Mouse (Mus musculus) T-helper 1 cell (primary cell): ENCODE measurements around the gene Sucla2.

Source experiments
- in situ Hi-C: fragments of 300-600 bp; cut with MboI, MseI; formaldehyde crosslinking; loops from one replicate; pipeline ENCODE4 v1.15.1; 2025; ENCODE audit warnings: high pct_unique_total_duplicates

Gene Sucla2

GRCm38 (mm10) chr14:73524766-73525448 lies at the start of gene Sucla2:
TSS of gene Sucla2 (plus strand) at chr14:73525319.
- in situ Hi-C loops = no loop called here

DNA sequence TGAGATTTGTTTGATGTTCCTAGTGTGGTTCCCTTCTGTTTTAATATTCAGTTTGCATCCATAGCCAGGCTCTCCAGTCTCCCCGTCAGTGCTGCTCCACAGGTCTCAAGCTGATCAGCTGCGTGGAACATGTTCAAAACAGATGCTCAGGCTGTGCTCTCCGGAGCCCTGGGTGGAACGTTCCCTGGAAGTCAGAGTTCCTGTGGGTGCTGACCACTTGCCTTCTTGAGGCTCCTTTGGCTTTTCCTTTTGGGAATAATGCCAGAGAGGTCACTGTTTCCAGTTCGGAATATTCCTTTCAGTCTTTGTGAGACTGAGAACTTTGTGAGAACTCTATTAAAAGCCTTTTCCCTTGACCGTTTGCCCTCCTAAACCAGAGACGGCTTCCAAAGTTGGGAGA lies 49.6 kb upstream of the Sucla2 start:
- in situ Hi-C loops = no loop called here

DNA sequence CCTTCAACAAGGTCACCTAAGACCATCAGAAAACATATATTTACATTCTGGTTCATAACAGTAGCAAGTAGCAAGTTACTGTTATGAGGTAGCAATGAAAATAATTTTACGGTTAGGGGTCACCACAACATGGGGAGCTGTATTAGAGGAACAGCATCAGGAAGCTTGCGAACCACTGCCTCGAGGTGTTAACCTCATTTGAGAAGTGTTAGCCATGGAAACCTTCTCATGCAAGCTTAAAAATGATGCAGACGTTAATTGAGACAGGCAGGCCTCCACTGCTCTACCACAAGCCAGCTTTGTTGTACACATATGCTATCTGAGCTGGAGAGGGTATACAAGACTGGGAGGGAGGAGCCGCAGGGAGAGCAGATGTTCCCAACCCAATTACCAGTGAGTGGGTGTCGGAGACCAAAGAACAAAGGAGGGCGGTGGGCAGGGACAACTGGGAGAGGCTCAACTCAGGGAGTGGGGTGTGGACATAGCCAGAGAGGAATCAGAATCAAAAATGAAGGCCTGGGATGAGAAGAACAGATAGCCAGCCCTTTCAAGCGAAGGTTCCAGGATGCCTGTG lies 48.7 kb upstream of the Sucla2 start:
- in situ Hi-C loops = no loop called here

GRCm38 (mm10) chr14:73477077-73477476 lies 48.0 kb upstream of the Sucla2 start:
- in situ Hi-C loops = no loop called here

DNA sequence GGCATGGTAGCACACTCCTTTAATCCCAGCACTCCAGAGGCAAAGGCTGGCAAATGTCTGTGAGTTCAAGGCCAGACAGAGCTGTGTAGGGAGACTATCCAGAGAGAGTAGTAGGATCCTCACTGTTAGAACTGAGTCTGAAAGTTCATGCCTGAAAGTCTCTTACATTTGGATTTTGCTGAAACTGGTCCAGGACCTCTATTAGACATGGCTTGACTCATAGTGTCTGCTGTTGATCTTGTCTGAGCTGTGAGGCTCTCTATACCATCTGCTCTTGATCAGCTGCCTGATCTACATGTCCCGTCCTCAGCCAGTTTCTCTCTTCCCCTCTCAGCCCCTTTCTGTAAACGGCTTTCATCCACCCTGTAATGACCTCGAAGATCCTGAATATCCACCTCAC lies 46.8 kb upstream of the Sucla2 start:
- in situ Hi-C loops = no loop called here

DNA sequence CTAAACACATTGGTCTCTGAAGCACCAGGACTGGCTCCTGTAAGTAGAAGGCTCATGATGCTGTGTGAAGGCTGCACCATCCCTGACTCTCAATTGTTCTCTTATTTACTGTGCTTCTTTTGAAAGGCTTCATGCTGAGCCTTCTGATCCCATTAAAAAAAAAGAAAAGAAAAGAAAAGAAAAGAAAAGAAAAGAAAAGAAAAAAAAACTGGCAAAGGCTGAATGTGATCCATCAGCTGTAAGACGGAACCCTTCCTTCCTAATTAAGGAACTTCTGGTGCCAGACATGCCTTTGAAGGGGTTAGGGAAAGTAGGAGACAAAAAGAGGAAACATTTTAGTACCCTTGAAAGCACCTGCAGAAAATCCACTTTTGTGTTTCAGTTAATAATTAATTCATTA lies 45.3 kb upstream of the Sucla2 start:
- in situ Hi-C loops = no loop called here

DNA sequence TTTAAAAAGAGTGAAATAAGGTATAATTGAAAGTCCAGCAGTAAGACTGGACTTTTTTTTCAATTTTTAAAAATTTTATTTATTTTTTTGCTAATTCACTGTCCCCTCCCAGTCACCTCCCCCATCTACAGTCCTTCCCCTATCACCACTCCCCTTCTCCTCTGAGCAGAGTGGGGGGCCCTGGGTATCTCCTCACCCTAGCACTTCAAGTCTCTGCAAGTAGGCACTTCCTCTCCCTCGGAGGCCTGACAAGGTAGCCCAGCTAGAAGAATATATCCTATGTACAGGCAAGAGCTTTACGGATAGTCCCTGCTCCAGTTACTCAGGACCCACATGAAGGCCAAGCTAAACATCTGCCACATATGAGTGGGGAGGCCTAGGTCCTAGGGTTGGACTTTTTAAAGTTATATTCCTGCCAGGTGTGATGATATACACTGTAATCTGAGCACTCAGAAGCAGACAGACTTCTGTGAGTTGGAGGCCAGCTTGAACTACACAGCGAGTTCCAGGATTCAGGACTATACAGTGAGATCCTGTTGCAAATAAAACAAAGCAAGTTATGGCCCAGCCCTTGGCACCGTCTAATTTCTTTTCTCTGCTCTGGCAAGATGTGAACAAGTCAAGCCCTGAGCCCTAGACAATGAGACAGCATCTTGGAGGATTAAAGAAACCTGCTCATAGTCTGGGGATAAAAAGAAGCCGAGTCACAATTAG lies 41.4 kb upstream of the Sucla2 start:
- in situ Hi-C loops = no loop called here

DNA sequence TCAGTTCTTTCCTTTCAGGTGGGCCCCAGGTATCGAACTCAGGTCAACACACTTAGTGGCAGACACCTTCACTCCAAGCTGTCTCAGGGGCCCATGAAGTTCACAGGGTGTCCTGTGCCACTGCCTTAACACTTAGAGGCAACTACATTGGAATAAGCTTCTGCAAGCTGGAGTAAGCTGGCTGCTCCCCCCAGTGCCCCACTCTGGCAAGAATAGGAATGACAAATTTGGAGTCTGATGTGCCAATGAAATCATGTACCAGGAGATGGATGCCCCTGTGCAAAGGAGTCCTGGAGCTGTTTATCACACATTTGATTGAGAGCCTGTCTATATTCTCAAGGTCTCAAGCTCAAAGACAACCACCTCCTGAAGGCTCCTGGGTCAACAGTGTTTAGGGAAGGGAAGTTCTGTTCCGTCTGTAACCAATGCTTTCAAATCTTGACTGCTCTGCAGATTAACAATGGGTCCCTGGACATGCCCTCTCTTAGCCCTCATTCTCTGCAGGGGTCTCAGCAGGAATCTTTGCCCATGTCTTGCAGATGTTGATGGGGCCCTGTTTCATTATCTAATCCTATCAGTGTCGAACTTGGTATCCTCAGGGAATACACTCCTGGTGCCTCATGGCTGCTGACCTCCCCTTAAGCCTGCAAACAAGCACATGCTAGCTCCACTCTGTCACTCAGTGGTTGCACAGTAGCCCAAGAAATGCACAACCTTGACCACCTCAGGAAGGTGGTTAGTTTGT lies 40.6 kb upstream of the Sucla2 start:
- in situ Hi-C loops = no loop called here

GRCm38 (mm10) chr14:73486641-73487040 lies 38.5 kb upstream of the Sucla2 start:
- in situ Hi-C loops = no loop called here

GRCm38 (mm10) chr14:73493356-73493755 lies 31.8 kb upstream of the Sucla2 start:
- in situ Hi-C loops = no loop called here

DNA sequence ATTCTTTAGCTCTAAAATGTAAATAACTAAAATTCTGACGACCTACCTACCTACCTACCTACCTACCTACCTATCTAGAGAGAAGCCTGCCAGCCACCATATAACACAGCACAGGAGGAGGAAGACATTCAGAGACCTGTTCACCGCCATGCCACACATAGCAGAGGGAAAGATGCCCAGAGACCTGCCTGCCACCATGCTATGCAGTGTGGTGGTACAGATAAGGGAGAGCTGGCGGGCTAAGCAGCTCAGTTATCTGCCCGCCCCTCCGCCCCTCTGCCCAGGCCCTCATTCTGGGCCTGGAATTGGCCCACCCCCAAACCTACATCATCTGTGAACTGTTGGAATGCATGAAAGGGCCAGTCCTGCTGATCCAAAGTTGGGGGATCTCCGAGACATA lies 31.0 kb upstream of the Sucla2 start:
- in situ Hi-C loops = no loop called here

GRCm38 (mm10) chr14:73495753-73496152 lies 29.4 kb upstream of the Sucla2 start:
- in situ Hi-C loops = no loop called here

DNA sequence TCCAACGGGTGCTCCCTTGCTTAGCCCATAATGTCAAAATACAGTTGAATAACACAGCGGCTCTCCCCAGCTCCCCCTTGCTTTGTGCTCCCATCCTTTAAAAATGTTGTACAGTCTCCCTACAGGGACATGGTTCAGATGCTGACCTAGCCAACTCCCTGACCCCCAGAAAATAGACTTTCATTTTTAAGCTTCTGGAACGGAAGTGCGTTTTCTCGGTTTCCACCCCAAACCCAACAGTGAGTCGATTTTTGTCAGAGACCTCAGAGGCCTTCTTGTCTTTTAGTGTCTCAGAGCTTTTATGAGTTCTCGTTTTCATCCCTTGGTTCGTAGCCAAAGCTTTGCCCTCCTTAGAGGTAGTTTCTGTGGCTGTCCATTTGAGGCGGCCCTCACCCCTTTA lies 23.8 kb upstream of the Sucla2 start:
- in situ Hi-C loops = no loop called here

GRCm38 (mm10) chr14:73501721-73502120 lies 23.4 kb upstream of the Sucla2 start:
- in situ Hi-C loops = no loop called here

DNA sequence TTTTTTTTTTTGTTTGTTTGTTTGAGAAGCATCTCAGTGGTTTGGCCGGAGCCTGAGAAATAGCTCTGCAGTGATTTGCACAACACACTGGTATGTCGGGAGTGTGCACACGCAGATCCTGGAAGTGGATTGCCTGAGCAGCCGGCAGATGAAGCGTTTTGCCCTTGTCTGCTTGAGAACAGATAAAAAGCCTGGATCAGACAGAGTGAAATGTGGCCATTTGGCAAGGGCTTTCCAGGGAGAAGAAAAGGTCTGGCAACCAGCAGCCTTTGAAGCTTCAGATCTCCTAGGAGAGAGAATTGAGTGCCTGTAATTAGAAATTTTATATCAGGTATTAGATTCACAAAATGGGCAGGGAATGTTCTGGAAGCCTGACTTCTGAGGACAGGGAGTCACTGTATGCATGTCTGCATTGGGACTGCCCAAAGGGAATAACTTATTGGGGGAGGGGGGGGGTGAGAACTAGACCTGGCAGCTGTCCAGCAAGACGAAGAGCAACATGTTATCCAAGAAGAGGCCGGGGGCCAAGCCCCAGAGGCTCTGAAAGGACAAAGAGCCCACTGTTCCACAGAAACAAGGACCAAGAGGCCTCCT lies 22.4 kb upstream of the Sucla2 start:
- in situ Hi-C loops = no loop called here

DNA sequence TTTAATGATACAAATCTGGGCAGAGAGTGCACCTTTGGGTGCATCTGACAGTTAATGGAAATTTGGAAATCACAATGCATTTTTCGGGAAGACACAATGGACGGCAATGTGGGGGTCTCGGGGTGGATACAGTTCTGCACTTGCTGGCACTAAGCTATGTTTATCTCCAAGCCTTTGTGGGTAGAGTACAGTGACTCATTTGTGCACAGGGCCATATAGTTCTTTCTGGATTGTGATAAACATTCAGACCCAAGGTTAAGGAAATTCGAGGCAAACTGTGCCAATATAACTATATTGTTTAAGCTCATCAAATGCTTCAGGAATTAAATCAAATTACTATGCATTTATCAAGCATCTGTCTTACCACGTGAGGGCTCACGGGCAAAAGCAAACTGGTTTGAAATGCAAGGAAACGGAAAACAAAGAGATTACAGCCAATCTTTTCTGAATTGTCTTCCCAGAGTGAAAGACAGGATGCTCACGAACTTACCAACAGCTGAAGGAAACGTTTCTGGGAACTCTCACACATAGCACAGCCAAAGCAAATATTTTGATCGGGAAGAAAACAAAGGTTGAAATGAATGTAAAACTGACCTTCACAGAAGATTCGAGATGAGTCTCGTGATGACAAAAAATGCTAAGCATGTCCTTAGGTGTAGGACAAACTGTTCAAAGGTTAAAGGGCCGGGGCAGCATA lies 21.7 kb upstream of the Sucla2 start:
- in situ Hi-C loops = no loop called here

- in situ Hi-C loops = no loop called here
Measured at GRCm38 (mm10) chr14:73506283-73506682, 18.8 kb upstream of the Sucla2 start.

DNA sequence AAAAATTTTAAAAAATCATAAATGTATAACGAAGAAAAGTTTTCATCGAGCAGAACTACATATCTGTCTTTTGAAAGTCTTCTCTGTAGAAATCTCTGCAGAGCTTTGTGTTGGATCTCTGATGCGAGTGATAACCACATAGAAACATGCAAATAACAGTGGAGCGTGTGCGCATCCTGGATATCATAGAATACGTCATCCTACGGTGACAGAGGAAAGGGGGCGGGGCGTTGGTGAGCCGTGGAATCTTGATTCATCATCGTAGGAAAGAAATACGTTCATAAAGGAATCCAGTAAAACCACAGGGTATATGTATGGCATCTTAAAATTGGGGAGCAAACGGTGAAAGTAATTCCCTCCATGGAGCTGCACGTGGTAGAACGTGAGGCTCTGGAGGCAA lies 17.9 kb upstream of the Sucla2 start:
- in situ Hi-C loops = no loop called here

GRCm38 (mm10) chr14:73507702-73508376 lies 17.3 kb upstream of the Sucla2 start:
- in situ Hi-C loops = no loop called here

DNA sequence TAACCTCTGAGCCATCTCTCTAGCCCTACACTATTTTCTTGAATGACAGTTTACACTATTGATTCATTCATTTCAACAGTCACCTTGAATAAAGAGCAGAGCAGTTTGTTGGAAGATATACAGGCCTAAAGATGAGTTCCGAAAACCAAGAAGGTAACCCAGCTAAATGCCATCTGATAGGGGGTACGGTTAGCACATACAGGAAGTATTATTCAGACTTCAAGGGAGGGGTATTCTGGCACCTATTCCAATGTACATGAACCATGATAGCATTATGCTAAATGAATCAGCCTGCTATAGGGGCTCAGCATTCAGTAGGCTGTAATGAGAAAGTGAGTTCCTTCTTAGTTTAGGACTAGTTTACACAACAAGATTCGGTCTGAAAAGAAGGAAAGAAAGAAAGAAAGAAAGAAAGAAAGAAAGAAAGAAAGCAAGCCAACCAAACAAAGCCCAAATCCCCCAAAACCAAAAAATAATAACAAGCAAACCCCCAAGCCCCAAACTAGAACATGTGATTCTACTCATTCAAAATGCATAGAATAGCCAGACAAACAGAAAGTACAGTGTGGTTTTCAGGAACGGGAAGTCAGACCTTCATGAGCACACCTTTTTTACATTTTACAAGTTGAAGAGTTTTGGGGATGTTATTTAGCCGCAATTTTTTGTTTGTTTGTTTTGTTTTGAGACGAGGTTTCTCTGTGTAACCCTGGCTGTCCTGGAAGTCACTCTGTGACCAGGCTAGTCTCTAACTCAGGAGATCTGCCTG lies 16.3 kb upstream of the Sucla2 start:
- in situ Hi-C loops = no loop called here
